Mouse (Mus musculus): ENCODE results near the gene Rsph1. TPM values are rescaled to one million over a fixed set of nuclear protein-coding genes. Genes with fewer than 3 reads are reported as not detected.

Rsph1 gene
- total RNA-seq, 2 experiments from 2014 or later, result 13.8 to 14.2 TPM

DNA sequence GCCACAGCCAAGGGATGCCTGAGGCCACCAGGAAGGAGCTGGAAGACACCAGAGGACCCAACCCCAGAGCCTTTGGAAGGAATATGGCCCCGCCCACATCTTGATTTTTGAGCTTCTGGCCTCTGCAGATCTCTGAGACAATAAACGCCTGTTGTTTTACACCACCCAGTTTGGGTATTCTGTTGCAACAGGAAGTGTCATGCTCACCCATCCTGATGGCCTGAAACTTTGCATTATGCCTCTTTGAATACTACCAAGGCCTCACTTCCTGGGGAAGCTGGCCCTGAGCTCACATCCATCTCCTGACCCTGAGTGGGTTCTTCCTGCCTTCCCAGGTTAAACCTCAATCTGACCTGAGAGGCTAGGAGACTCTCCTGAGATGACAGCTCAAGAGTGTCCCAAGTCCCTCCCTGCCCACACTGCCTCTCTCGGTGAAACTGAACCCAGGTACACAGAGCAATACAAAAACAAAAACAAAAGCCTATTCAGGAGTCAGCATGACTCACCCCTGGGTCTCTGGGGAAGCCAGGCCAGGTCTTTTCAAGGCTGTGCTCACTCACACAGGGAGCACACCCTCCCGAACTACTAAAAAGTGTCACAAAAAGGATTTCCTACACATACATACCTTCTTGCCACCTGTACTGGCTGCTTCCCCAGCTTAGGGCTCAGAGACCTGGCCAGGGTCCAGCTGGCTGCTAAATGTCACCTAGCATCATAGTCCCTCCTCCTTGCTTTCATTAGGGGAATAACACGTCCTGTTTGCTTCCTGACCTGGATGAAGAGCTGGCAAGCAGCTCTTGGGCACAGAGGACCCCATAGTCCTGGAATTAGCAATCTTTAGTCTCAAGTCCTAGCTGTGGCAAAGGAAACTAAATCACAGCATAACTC lies 60.9 kb downstream of the Rsph1 start:
- no peak for DNase-seq (ENCODE audit: extremely low spot score in 1 of 2, low spot score in 1 of 2)

- no peak for DNase-seq (ENCODE audit: extremely low spot score in 1 of 2, low spot score in 1 of 2)
Observed at GRCm38 (mm10) chr17:31211881-31212280, 65.3 kb downstream of the Rsph1 start.

DNA sequence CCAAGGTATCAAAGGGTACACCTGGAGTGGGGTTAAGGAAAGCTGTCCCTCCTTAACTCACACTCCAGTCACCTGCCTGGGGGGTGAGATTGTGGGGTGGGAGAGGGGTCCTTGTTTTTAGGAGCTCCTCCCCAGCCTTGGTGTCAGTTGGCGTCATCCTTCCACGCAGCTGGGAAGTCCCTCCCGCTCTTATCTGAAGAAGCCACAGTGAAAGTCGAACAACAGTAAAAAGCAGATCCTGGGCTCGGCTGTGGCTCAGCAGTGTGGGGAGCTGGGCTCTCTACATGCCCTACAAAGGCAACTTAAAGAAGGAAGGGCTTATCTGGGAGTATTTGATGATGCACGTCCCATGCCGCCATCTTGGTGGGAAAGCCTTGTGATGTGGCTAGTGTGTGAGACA lies 66.9 kb downstream of the Rsph1 start:
- no peak for DNase-seq (ENCODE audit: extremely low spot score in 1 of 2, low spot score in 1 of 2)

DNA sequence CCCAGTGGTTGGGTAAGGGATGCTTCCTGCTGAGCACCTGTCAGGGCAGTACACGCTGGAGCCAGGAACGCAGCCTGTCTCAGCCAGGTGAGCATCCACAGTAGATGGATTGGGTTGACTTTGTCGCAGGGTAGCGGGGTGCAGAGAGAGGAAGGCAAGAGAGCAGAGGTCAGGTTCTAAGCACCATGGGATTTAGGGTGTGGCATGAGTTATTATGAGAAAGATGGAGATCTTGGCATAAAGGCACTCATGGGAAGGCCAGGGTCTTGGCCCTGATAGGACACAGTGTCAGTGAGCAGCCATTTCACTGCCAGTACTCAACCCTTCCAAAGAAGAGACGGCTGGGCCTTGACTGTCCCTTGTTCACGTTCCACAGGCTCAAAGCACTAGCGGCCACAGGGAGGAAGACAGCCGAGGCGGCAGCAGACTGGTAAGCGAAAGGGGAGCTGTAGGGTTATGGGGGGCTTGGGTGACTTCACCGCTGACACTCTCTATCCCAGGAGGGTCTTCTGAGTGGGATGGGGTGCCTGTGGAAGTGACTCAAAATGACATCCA lies 67.7 kb downstream of the Rsph1 start:
- no peak for DNase-seq (ENCODE audit: extremely low spot score in 1 of 2, low spot score in 1 of 2)

- DNase-seq (ENCODE audit: extremely low spot score in 1 of 2, low spot score in 1 of 2), result no peak
Observed at GRCm38 (mm10) chr17:31208654-31209053, 68.5 kb downstream of the Rsph1 start.

GRCm38 (mm10) chr17:31207771-31208334 lies 69.3 kb downstream of the Rsph1 start, which contains the start of gene Ubash3a:
Ubash3a (plus strand) TSS chr17:31207873.
- DNase-seq (ENCODE audit: extremely low spot score in 1 of 2, low spot score in 1 of 2), result no peak

Other genes with a start within 250 kb of the Rsph1 start
- gene Abcg1, start 219.7 kb downstream of the Rsph1 start, total RNA-seq (2021), result 10 to 100 TPM; 54.2 to 60.3 TPM
- gene Tff3, start 147.7 kb downstream of the Rsph1 start, total RNA-seq (2021), result not detected
- gene Tff2, start 133.1 kb downstream of the Rsph1 start, total RNA-seq (2021), result not detected
- not detected for gene Tff1, start 112.1 kb downstream of the Rsph1 start, total RNA-seq (2021)
- not detected for gene Tmprss3, start 78.4 kb downstream of the Rsph1 start, total RNA-seq (2021)
- under 1 TPM; 0.38 to 0.91 TPM for gene Ubash3a, start 69.5 kb downstream of the Rsph1 start, total RNA-seq (2021)
- gene Slc37a1, start 9.4 kb upstream of the Rsph1 start, total RNA-seq (2021), result 1 to 10 TPM; 5.5 to 8.0 TPM
- gene Pde9a, start 108.8 kb upstream of the Rsph1 start, total RNA-seq (2021), result 10 to 100 TPM; 24.9 to 30.7 TPM
- 10 to 100 TPM; 23.8 to 25.6 TPM for gene Wdr4, start 242.6 kb upstream of the Rsph1 start, total RNA-seq (2021)
- 100 to 1,000 TPM; 268 to 278 TPM for gene Ndufv3, start 242.7 kb upstream of the Rsph1 start, total RNA-seq (2021)

Data from layer of hippocampus, postnatal 25 days (tissue).